Mouse (Mus musculus): ENCODE data around the gene D330020A13Rik. TPM values are rescaled to one million over a fixed set of nuclear protein-coding genes. Genes with fewer than 3 reads are reported as not detected.

The D330020A13Rik gene
- polyA plus RNA-seq, 1 experiment from 2014 or later: 0.20 TPM

Other genes starting within 250 kb of the D330020A13Rik start
- gene Ninj2, start 201.0 kb upstream of the D330020A13Rik start, polyA plus RNA-seq (2014; fragmentation: Nextera tagmentation; extraction: Ambion mirVana): not detected in 2 replicates
- gene B4galnt3, start 195 bp downstream of the D330020A13Rik start, polyA plus RNA-seq (2014; fragmentation: Nextera tagmentation; extraction: Ambion mirVana): 0.15 TPM in 1 of 2 replicates, not detected in the other
- 34.4 and 53.9 TPM in 2 replicates for gene Kdm5a, start 69.8 kb downstream of the D330020A13Rik start, polyA plus RNA-seq (2014; fragmentation: Nextera tagmentation; extraction: Ambion mirVana)
- gene Ccdc77, start 70.0 kb downstream of the D330020A13Rik start, polyA plus RNA-seq (2014; fragmentation: Nextera tagmentation; extraction: Ambion mirVana): 11.1 and 13.8 TPM in 2 replicates
- 1.6 and 2.8 TPM in 2 replicates for gene Il17ra, start 168.9 kb downstream of the D330020A13Rik start, polyA plus RNA-seq (2014; fragmentation: Nextera tagmentation; extraction: Ambion mirVana)
- gene Tmem121b, start 199.4 kb downstream of the D330020A13Rik start, polyA plus RNA-seq (2014; fragmentation: Nextera tagmentation; extraction: Ambion mirVana): 4.4 and 6.3 TPM in 2 replicates
- 9.6 and 10.9 TPM in 2 replicates for gene Hdhd5, start 237.0 kb downstream of the D330020A13Rik start, polyA plus RNA-seq (2014; fragmentation: Nextera tagmentation; extraction: Ambion mirVana)